Mouse (Mus musculus): ENCODE data around the gene Prkch. TPM values are rescaled to one million over a fixed set of nuclear protein-coding genes. Genes with fewer than 3 reads are reported as not detected.

The Prkch gene
- polyA plus RNA-seq, 1 experiment from 2014 or later, result 11.2 TPM

- Histone ChIP-seq H3K4me3 (replicated peaks; ENCODE audit: low read depth, low read length) (no peak overlapping the region), H3K27ac (no peak overlapping the region)
- no peak for TF ChIP-seq CTCF (IDR thresholded peaks at IDR 0.05; ENCODE audit: low read depth)
Observed at GRCm38 (mm10) chr12:73754476-73755150, 170.0 kb downstream of the Prkch start.

GRCm38 (mm10) chr12:73755646-73756045, 171.1 kb downstream of the Prkch start:
- 70% methylated on average over 8 of the region's 8 CpGs for WGBS
- Histone ChIP-seq H3K27me3 (ENCODE audit: insufficient read depth, low read length) (no peaks in the 10 kb centered on the region), H3K9ac (ENCODE audit: low read depth, low read length) (no peak overlapping the region), H3K9me3 (replicated peaks; ENCODE audit: low read length) (no peaks in the 10 kb centered on the region), H3K4me2 (ENCODE audit: low read length) (no peak overlapping the region), H3K4me3 (replicated peaks; ENCODE audit: low read depth, low read length) (no peak overlapping the region), H3K27ac (no peak overlapping the region), H3K4me1 (replicated peaks; ENCODE audit: insufficient read depth, low read length) (no peaks in the 10 kb centered on the region), H3K36me3 (ENCODE audit: insufficient read depth, low read length) (no peaks in the 10 kb centered on the region)
- ATAC-seq (replicated peaks; ENCODE audit: low FRiP score, low read depth) (no peak; the same call in 1 of the 2 replicates), DNase-seq (ENCODE audit: low spot score) (no peak)
- TF ChIP-seq CTCF (IDR thresholded peaks at IDR 0.05; ENCODE audit: low read depth), result no peak

More at GRCm38 (mm10) chr12:73754476-73755150, 170.0 kb downstream of the Prkch start:
- ATAC-seq (replicated peaks; ENCODE audit: low FRiP score, low read depth) (no peak), DNase-seq (ENCODE audit: low spot score) (no peak)
- 60% methylated on average over 9 of the region's 9 CpGs for WGBS
- Histone ChIP-seq H3K36me3 (ENCODE audit: insufficient read depth, low read length) (no peaks in the 10 kb centered on the region), H3K9me3 (replicated peaks; ENCODE audit: low read length) (no peaks in the 10 kb centered on the region), H3K4me1 (replicated peaks; ENCODE audit: insufficient read depth, low read length) (no peaks in the 10 kb centered on the region), H3K27me3 (ENCODE audit: insufficient read depth, low read length) (no peaks in the 10 kb centered on the region), H3K9ac (ENCODE audit: low read depth, low read length) (no peak overlapping the region), H3K4me2 (ENCODE audit: low read length) (no peak overlapping the region)

DNA sequence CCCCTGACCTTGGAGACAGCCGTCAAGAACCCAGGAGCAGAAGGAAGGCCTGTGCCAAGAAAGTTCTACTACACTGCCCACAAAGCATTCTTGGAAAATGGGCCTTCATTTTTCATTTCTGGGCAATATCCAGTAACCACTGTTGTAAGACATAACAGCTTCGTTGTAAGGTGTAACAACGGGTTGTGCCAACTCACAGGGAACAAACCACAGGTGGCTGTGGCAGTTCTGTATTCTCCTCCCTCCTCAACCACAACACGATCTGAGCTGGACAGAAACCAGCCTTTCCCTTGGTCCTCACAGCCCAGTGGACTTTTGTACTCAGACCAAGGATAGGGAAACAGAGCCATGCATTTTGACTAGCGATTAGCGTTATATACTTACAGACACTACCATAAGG, 171.9 kb downstream of the Prkch start:
- no peaks in the 10 kb centered on the region for H3K27me3 ChIP-seq (ENCODE audit: insufficient read depth, low read length)
- no peak overlapping the region for H3K4me2 ChIP-seq (ENCODE audit: low read length)
- no peaks in the 10 kb centered on the region for H3K9me3 ChIP-seq (replicated peaks; ENCODE audit: low read length)
- DNase-seq (ENCODE audit: low spot score), result no peak
- no peak for ATAC-seq (replicated peaks; ENCODE audit: low FRiP score, low read depth)
- H3K4me1 ChIP-seq (replicated peaks; ENCODE audit: insufficient read depth, low read length), result no peaks in the 10 kb centered on the region
- H3K27ac ChIP-seq, result no peak overlapping the region
- no peak overlapping the region for H3K9ac ChIP-seq (ENCODE audit: low read depth, low read length)
- TF ChIP-seq CTCF (IDR thresholded peaks at IDR 0.05; ENCODE audit: low read depth), result no peak
- no peaks in the 10 kb centered on the region for H3K36me3 ChIP-seq (ENCODE audit: insufficient read depth, low read length)
- 87% methylated on average over 6 of the region's 6 CpGs for WGBS
- no peak overlapping the region for H3K4me3 ChIP-seq (replicated peaks; ENCODE audit: low read depth, low read length)

GRCm38 (mm10) chr12:73762001-73762400, 177.4 kb downstream of the Prkch start:
- Histone ChIP-seq H3K27ac (no peak overlapping the region), H3K9me3 (replicated peaks; ENCODE audit: low read length) (no peaks in the 10 kb centered on the region), H3K4me1 (replicated peaks; ENCODE audit: insufficient read depth, low read length) (no peaks in the 10 kb centered on the region), H3K36me3 (ENCODE audit: insufficient read depth, low read length) (no peaks in the 10 kb centered on the region), H3K27me3 (ENCODE audit: insufficient read depth, low read length) (no peaks in the 10 kb centered on the region), H3K9ac (ENCODE audit: low read depth, low read length) (no peak overlapping the region), H3K4me2 (ENCODE audit: low read length) (no peak overlapping the region), H3K4me3 (replicated peaks; ENCODE audit: low read depth, low read length) (no peak overlapping the region)
- no peak for TF ChIP-seq CTCF (IDR thresholded peaks at IDR 0.05; ENCODE audit: low read depth)
- no peak for ATAC-seq (replicated peaks; ENCODE audit: low FRiP score, low read depth)
- DNase-seq (ENCODE audit: low spot score), result no peak
- WGBS, result 79% methylated on average over 6 of the region's 6 CpGs

- Histone ChIP-seq H3K36me3 (ENCODE audit: insufficient read depth, low read length) (no peaks in the 10 kb centered on the region), H3K27ac (no peak overlapping the region), H3K4me1 (replicated peaks; ENCODE audit: insufficient read depth, low read length) (no peaks in the 10 kb centered on the region), H3K4me2 (ENCODE audit: low read length) (no peak overlapping the region), H3K4me3 (replicated peaks; ENCODE audit: low read depth, low read length) (no peak overlapping the region), H3K27me3 (ENCODE audit: insufficient read depth, low read length) (no peaks in the 10 kb centered on the region), H3K9me3 (replicated peaks; ENCODE audit: low read length) (no peaks in the 10 kb centered on the region), H3K9ac (ENCODE audit: low read depth, low read length) (no peak overlapping the region)
- no peak for TF ChIP-seq CTCF (IDR thresholded peaks at IDR 0.05; ENCODE audit: low read depth)
- 81% methylated on average over 3 of the region's 3 CpGs for WGBS
- no peak for DNase-seq (ENCODE audit: low spot score)
- no peak for ATAC-seq (replicated peaks; ENCODE audit: low FRiP score, low read depth)
Observed at GRCm38 (mm10) chr12:73762762-73763161, 178.2 kb downstream of the Prkch start.

GRCm38 (mm10) chr12:73764649-73765525, 180.3 kb downstream of the Prkch start:
- no peak overlapping the region for H3K4me3 ChIP-seq (replicated peaks; ENCODE audit: low read depth, low read length)
- no peak overlapping the region for H3K9ac ChIP-seq (ENCODE audit: low read depth, low read length)
- peak; percentile 41 for DNase-seq (ENCODE audit: low spot score)
- no peak for TF ChIP-seq CTCF (IDR thresholded peaks at IDR 0.05; ENCODE audit: low read depth)
- WGBS, result 52% methylated on average over 15 of the region's 15 CpGs
- no peaks in the 10 kb centered on the region for H3K9me3 ChIP-seq (replicated peaks; ENCODE audit: low read length)
- no peaks in the 10 kb centered on the region for H3K36me3 ChIP-seq (ENCODE audit: insufficient read depth, low read length)
- H3K4me1 ChIP-seq (replicated peaks; ENCODE audit: insufficient read depth, low read length), result no peaks in the 10 kb centered on the region
- H3K27ac ChIP-seq, result 0 out of 2 replicates have a peak overlapping the region, but pooled peaks have one; percentile 42
- no peak overlapping the region for H3K4me2 ChIP-seq (ENCODE audit: low read length)
- ATAC-seq (replicated peaks; ENCODE audit: low FRiP score, low read depth), result no peak
- H3K27me3 ChIP-seq (ENCODE audit: insufficient read depth, low read length), result no peaks in the 10 kb centered on the region

Measured in kidney, postnatal 0 days (tissue).